Mouse (Mus musculus): ENCODE measurements at regions not wholly inside any gene's neighbourhood (a gene's known extent, or its start where the extent isn't known, plus 50 kb on each side); places are given as distances from the start of the nearest gene placed in this dataset.

DNA sequence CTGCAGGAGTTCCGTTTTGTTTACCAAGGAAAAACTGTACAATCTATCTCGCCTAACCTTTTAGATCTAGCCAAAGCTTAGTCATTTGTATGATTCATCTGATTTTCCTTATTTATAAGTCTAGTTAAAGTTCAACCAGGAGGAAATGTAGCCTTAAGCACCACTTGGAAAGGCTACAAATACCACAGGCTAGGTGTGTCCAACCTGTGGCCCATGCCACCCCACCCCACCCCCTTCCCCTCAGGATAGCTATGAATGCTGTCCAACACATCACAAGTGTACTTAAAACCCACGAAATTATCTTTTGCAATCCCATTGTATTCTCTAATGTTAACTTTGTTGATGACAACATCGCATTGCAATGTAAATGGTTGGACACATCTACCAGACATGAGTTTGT is 102.9 kb upstream of the Klf14 start:
- no peak for DNase-seq (ENCODE audit: low spot score in 2 of 2)

GRCm38 (mm10) chr6:31065419-31065818 is 106.5 kb upstream of the Klf14 start:
- DNase-seq (ENCODE audit: low spot score in 2 of 2), result no peak

DNA sequence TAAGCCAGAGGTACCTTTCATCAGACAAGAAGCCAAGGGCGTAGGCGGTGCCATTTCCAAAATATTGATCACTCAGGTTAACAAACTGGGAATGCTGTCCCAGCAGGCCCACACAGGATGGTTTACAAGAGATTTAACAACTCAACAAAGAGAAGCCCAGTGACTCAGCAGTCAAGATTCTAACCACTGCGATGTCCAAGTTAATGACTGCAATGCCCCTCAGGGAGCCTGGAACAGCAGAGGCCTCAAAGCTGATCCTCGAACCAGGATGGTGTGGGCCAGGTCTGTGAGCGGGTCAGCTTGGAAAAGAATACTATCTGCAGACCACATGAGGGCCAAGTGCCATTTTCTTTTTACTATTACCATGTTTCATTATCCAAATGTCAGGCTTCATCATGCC is 108.0 kb upstream of the Klf14 start:
- DNase-seq (ENCODE audit: low spot score in 2 of 2), result no peak

- DNase-seq (ENCODE audit: low spot score in 2 of 2), result no peak
These were observed 108.6 kb upstream of the Klf14 start for GRCm38 (mm10) chr6:31067453-31067852.

GRCm38 (mm10) chr6:31069243-31069642 is 110.4 kb upstream of the Klf14 start:
- no peak for DNase-seq (ENCODE audit: low spot score in 2 of 2)

GRCm38 (mm10) chr6:31070537-31070936 is 111.7 kb upstream of the Klf14 start:
- no peak for DNase-seq (ENCODE audit: low spot score in 2 of 2)

- no peak for DNase-seq (ENCODE audit: low spot score in 2 of 2)
These were observed 112.1 kb upstream of the Klf14 start for GRCm38 (mm10) chr6:31070966-31071365.

DNA sequence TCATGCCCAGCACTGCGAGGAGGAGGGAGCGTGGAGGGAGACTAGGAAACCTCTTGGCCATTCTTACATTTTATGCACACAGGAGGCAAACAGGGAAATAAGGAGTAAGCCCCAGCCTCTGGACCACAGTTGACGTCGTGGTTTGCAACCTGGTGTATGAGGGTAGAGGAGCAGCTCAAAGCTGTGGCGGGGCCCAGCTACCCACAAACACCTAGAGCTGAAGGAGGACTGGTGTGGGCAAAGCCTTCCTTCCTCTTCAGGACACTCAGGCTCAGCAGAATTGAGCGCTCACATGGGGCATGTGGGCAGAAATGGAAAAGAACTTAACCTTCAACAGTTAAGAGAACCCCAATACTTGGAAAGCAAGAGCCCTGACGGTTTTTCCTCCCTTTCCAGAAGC is 113.2 kb upstream of the Klf14 start:
- DNase-seq (ENCODE audit: low spot score in 2 of 2), result no peak

GRCm38 (mm10) chr6:31072559-31072958 is 113.7 kb upstream of the Klf14 start:
- no peak for DNase-seq (ENCODE audit: low spot score in 2 of 2)

- no peak for DNase-seq (ENCODE audit: low spot score in 2 of 2)
These were observed 114.5 kb upstream of the Klf14 start for GRCm38 (mm10) chr6:31073338-31073737.

DNA sequence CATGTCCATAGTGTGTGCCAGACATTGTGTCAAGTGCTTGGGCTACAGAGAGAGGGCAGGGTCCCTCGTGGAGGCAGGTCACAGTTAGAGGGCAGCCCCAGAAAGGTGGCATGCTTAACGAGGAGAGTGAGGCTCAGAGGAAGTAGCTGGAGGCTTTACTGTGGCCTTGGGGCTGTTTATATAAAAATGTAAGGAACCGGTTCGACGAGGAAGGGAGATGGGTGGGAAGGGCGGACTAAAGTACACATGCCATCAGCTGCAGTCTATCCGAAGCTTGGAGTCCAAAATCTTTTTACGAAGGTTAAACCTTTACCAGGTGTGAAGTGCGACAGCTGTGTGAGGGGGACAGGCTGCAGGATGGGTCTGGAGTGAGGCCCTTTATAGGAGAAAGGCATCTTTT is 115.5 kb upstream of the Klf14 start:
- DNase-seq (ENCODE audit: low spot score in 2 of 2), result no peak

- DNase-seq (ENCODE audit: low spot score in 2 of 2), result no peak
These were observed 116.3 kb upstream of the Klf14 start for GRCm38 (mm10) chr6:31075209-31075571.

- DNase-seq (ENCODE audit: low spot score in 2 of 2), result peak in 1 of 2 experiments; percentile 63
These were observed 116.9 kb upstream of the Klf14 start for GRCm38 (mm10) chr6:31075572-31076477.

DNA sequence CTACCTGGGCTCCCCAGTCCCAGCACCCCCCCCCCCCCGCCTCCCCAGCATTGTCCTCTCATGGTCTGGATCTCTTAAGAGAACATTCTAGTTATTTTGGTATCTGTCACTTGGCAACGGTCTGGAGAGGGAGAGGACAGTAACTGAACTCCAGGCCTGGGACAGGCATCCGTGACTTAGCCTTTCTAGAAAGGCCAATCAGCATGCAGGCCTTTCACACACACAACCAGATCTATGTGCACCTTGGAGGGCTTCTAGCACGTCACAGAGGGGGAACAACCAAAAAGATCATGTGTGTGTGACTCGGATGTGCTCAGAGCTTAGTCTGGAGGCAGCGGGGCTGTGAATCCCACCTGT is 117.6 kb upstream of the Klf14 start:
- no peak for DNase-seq (ENCODE audit: low spot score in 2 of 2)

DNA sequence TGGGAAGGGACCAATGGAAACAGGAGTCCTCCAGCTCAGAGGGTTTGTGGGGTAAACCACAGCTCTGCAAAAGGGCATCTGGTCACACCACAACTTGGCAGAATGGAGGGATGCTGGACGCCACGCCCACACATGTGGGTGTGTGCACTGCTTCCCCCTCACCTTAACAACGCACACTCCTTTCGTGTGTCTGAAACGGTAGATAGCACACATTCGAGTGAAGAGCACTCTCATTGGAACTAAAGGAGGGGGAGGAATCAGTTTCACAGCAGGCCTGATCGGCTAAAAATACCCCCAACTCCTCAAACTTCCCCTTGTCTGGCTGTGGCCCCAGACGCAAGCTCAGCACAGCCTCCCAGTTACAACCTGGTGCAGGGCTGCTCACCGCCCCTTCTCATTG is 118.3 kb upstream of the Klf14 start:
- no peak for DNase-seq (ENCODE audit: low spot score in 2 of 2)

- DNase-seq (ENCODE audit: low spot score in 2 of 2), result no peak
These were observed 118.9 kb upstream of the Klf14 start for GRCm38 (mm10) chr6:31077779-31078178.

- DNase-seq (ENCODE audit: low spot score in 2 of 2), result peak in 1 of 2 experiments; percentile 60
These were observed 119.5 kb upstream of the Klf14 start for GRCm38 (mm10) chr6:31078413-31078812.

- no peak for DNase-seq (ENCODE audit: low spot score in 2 of 2)
These were observed 120.8 kb upstream of the Klf14 start for GRCm38 (mm10) chr6:31079586-31080259.

- DNase-seq (ENCODE audit: low spot score in 2 of 2), result no peak
These were observed 121.4 kb upstream of the Klf14 start for GRCm38 (mm10) chr6:31080279-31080678.

GRCm38 (mm10) chr6:31080691-31081090 is 121.8 kb upstream of the Klf14 start:
- DNase-seq (ENCODE audit: low spot score in 2 of 2), result no peak

DNA sequence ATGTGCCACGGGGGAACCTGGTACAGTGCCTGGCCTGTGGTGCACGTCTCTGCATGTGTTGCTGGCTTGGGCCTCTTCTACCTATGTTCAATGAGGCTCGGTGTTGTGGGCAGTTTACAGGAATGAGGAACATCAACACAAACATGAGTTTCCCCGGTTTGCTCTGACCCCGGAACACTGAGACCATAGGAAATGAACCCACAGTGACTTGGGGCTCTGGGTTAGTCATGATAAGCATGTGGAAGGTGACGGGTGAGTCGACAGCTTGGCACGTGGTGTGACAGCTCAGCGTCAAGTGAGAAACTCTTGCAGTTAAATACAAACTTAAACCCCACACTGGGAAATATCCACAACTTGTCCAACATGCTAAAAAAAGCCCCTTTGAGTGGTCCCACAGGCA is 122.4 kb upstream of the Klf14 start:
- DNase-seq (ENCODE audit: low spot score in 2 of 2), result no peak

DNA sequence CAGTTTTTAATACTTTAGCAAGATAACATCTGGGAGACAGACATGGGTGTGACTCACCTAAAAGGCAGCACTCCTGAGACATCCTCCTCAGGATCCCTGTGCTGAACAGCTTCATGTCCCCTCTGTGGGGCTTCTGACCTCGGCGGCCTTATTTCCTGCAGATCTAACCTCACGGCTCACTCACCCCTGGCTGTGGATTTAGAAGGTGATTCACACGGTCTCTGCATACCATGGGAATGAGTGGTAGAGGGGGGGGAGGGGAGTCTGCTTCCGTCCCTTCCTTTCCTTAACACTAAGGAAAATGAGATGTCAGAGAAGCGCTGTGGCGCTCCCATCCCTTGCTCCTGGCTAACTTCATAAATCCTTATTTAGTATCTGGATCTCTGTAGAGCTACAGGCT is 123.1 kb upstream of the Klf14 start:
- DNase-seq (ENCODE audit: low spot score in 2 of 2), result no peak
